Mouse (Mus musculus): Measurements from ENCODE around the gene Col23a1. TPM values are rescaled to one million over a fixed set of nuclear protein-coding genes. Genes with fewer than 3 reads are reported as not detected.

The Col23a1 gene
- total and polyA plus RNA-seq, 3 experiments: 0.01 to 0.55 TPM; not detected in 1

DNA sequence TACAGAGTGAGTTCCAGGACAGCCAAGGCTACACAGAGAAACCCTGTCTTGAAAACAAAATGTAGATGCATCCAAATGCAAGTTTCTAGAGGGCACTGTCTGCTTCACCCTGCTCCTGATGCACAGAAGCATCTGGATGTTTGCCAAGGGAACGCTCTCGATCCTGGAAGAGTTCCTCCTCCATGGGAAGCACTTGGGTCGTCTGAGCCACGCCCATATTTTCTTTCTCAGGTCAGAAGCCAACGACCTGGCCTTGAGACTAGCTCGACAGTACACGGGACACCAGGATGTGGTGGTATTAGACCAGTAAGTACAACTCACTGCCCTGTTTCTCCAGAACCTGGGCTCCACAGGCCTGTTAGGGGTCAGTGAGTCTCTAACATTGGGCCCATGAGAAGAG, 301.4 kb downstream of the Col23a1 start:
- Histone ChIP-seq H3K4me1 (ENCODE audit: insufficient read depth, low read depth, low read length) (peaks cover 66% of the 10 kb centered on the region), H3K27me3 (ENCODE audit: insufficient read depth, low read length) (no peaks in the 10 kb centered on the region), H3K36me3 (replicated peaks) (peaks cover 98% of the 10 kb centered on the region), H3K9me3 (replicated peaks) (no peaks in the 10 kb centered on the region), H3K4me3 (ENCODE audit: low read depth, low read length) (no peak overlapping the region)
- DNase-seq (ENCODE audit: low spot score) (no peak), ATAC-seq (ENCODE audit: extremely low read depth, insufficient number of reproducible peaks, low FRiP score, poor library complexity, severe bottlenecking) (no peak)
- TF ChIP-seq TAL1 (conservative IDR thresholded peaks at IDR 0.05; ENCODE audit: low read depth, low read length) (no peak), CTCF (IDR thresholded peaks at IDR 0.05; ENCODE audit: low read depth, low read length) (no peak), GATA1 (IDR thresholded peaks at IDR 0.05; ENCODE audit: borderline replicate concordance, low read length) (no peak), GATA2 (IDR thresholded peaks at IDR 0.05; ENCODE audit: borderline replicate concordance, low read depth, low read length) (no peak), POLR2AphosphoS5 (IDR thresholded peaks at IDR 0.05; ENCODE audit: insufficient replicate concordance, low read depth, low read length) (no peak)

DNA sequence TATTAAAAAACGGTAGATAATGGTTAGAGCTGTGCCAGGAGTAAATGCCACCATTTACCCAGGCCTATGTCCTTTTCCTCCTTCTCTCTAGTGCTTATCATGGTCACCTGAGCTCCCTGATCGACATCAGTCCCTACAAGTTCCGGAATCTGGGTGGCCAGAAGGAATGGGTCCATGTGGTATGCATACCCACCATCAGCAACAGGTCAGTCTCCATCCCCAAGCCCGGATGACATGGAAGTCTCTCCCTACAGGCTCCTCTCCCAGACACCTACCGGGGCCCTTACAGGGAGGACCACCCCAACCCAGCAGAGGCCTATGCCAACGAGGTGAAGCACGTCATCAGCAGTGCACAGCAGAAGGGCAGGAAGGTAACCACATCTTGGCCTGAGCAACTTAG, 302.2 kb downstream of the Col23a1 start:
- DNase-seq (ENCODE audit: low spot score) (no peak), ATAC-seq (ENCODE audit: extremely low read depth, insufficient number of reproducible peaks, low FRiP score, poor library complexity, severe bottlenecking) (no peak)
- no peaks in the 10 kb centered on the region for H3K9me3 ChIP-seq (replicated peaks)
- no peaks in the 10 kb centered on the region for H3K27me3 ChIP-seq (ENCODE audit: insufficient read depth, low read length)
- H3K4me3 ChIP-seq (ENCODE audit: low read depth, low read length): no peak overlapping the region
- no peak for TF ChIP-seq TAL1 (conservative IDR thresholded peaks at IDR 0.05; ENCODE audit: low read depth, low read length)
- no peak for TF ChIP-seq CTCF (IDR thresholded peaks at IDR 0.05; ENCODE audit: low read depth, low read length)
- TF ChIP-seq GATA2 (IDR thresholded peaks at IDR 0.05; ENCODE audit: borderline replicate concordance, low read depth, low read length): no peak
- TF ChIP-seq POLR2AphosphoS5 (IDR thresholded peaks at IDR 0.05; ENCODE audit: insufficient replicate concordance, low read depth, low read length): 0 out of 2 replicates have a peak, but pooled peaks have one; percentile 69
- no peak for TF ChIP-seq GATA1 (IDR thresholded peaks at IDR 0.05; ENCODE audit: borderline replicate concordance, low read length)
- H3K4me1 ChIP-seq (ENCODE audit: insufficient read depth, low read depth, low read length): peaks cover 62% of the 10 kb centered on the region
- H3K36me3 ChIP-seq (replicated peaks): peaks cover 97% of the 10 kb centered on the region

DNA sequence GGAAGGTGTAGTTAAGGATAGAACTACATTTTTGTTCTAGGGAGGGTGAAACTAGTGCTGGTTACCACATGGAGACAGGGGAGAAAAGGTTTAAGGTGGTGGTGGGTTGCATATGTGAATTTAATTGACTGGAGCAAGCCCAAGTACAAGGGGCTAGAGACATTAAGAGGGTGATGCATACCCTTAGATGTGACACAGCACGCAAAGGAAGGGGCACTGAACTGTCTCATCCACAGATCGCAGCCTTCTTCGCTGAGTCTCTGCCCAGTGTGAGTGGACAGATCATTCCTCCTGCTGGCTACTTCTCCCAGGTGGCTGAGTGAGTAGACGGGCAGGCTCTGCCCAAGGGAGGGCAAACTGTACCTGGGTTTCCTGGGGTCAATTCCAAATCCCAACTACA, 303.6 kb downstream of the Col23a1 start:
- Histone ChIP-seq H3K4me3 (ENCODE audit: low read depth, low read length) (no peak overlapping the region), H3K27me3 (ENCODE audit: insufficient read depth, low read length) (no peaks in the 10 kb centered on the region), H3K4me1 (ENCODE audit: insufficient read depth, low read depth, low read length) (peaks cover 59% of the 10 kb centered on the region), H3K9me3 (replicated peaks) (no peaks in the 10 kb centered on the region), H3K36me3 (replicated peaks) (peaks cover 97% of the 10 kb centered on the region)
- ATAC-seq (ENCODE audit: extremely low read depth, insufficient number of reproducible peaks, low FRiP score, poor library complexity, severe bottlenecking): no peak
- DNase-seq (ENCODE audit: low spot score): no peak
- TF ChIP-seq GATA1 (IDR thresholded peaks at IDR 0.05; ENCODE audit: borderline replicate concordance, low read length) (no peak), POLR2AphosphoS5 (IDR thresholded peaks at IDR 0.05; ENCODE audit: insufficient replicate concordance, low read depth, low read length) (peak; percentile 72; the same call in 1 of the 2 replicates)

DNA sequence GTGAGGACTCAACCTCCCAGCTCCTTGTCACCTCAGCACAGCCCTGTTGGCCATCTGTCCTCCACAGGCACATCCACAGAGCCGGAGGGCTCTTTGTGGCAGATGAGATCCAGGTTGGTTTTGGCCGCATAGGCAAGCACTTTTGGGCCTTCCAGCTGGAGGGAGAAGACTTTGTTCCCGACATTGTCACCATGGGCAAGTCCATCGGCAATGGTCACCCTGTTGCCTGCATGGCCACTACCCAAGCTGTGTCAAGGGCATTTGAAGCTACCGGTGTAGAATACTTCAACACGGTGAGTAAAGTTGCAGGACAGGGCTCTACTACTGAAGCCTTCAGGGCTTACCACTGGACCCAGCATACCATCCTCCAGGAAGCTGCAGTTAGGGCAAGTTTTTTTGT, 304.1 kb downstream of the Col23a1 start:
- Histone ChIP-seq H3K27me3 (ENCODE audit: insufficient read depth, low read length) (no peaks in the 10 kb centered on the region), H3K36me3 (replicated peaks) (peaks cover 98% of the 10 kb centered on the region), H3K9me3 (replicated peaks) (no peaks in the 10 kb centered on the region), H3K4me1 (ENCODE audit: insufficient read depth, low read depth, low read length) (peaks cover 63% of the 10 kb centered on the region), H3K4me3 (ENCODE audit: low read depth, low read length) (no peak overlapping the region)
- no peak for ATAC-seq (ENCODE audit: extremely low read depth, insufficient number of reproducible peaks, low FRiP score, poor library complexity, severe bottlenecking)
- TF ChIP-seq GATA2 (IDR thresholded peaks at IDR 0.05; ENCODE audit: borderline replicate concordance, low read depth, low read length) (no peak), POLR2AphosphoS5 (IDR thresholded peaks at IDR 0.05; ENCODE audit: insufficient replicate concordance, low read depth, low read length) (peak; percentile 73; the same call in 1 of the 2 replicates)
- no peak for DNase-seq (ENCODE audit: low spot score)

DNA sequence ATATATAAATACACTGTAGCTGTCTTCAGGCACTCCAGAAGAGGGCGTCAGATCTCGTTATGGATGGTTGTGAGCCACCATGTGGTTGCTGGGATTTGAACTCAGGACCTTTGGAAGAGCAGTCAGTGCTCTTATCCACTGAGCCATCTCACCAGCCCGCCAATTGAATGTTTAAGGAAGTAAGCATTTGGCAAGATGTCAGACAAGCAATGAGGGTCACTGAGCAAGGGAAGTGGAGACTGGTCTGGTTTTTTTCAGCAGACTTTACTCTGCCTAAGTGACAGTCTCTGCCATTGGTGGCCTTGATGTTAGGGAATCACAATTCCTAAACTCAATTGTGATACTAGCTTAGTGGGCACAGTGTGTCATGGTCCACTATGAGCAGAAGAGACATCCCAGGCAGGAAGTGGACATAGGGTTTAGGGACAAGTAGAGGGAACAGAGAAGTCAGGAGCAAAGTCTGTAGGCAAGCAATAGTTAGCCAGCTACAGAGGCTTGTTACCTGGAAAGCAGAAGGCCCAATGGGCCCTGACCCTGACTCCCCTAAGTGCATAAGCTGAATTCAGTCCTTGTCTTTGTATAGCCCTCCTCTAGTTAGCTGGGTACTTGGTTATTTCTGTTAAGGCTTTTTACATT, 305.1 kb downstream of the Col23a1 start:
- TF ChIP-seq TAL1 (conservative IDR thresholded peaks at IDR 0.05; ENCODE audit: low read depth, low read length) (no peak), POLR2AphosphoS5 (IDR thresholded peaks at IDR 0.05; ENCODE audit: insufficient replicate concordance, low read depth, low read length) (peak; percentile 71; the same call in 1 of the 2 replicates)
- Histone ChIP-seq H3K4me1 (ENCODE audit: insufficient read depth, low read depth, low read length) (peaks cover 60% of the 10 kb centered on the region), H3K36me3 (replicated peaks) (peaks cover 98% of the 10 kb centered on the region), H3K4me3 (ENCODE audit: low read depth, low read length) (no peak overlapping the region), H3K9me3 (replicated peaks) (no peaks in the 10 kb centered on the region), H3K27me3 (ENCODE audit: insufficient read depth, low read length) (no peaks in the 10 kb centered on the region)
- DNase-seq (ENCODE audit: low spot score): no peak
- no peak; the same call in 1 of the 2 replicates for ATAC-seq (ENCODE audit: extremely low read depth, insufficient number of reproducible peaks, low FRiP score, poor library complexity, severe bottlenecking)

DNA sequence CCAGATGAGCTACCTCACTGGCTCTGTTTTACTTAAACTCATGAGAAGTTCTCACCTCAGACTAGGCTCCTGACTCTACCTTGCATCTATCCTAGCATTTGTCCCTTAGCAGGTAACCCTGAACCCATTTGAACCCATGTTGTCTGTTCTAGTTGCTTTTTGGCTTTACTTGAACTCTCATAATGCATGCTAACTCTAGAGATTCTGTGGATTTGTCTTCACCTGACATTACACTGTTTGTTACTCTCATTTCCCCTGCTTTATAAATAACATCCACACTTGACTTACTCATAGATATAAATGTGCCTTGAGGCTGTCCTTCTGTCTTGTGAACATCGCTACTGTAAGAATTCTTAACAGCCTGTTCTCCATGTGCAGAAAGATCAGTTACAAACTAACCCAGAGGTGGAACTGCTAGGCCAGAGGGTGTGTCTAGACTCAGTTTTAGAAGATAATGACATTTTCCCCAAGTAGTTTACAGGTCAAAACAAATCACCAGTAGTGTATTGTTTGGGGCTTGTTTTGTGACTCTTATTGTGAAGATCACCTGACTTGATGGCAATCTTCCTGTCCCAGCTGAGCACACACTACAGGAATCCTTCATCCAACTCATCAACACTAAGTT, 305.9 kb downstream of the Col23a1 start:
- ATAC-seq (ENCODE audit: extremely low read depth, insufficient number of reproducible peaks, low FRiP score, poor library complexity, severe bottlenecking) (no peak), DNase-seq (ENCODE audit: low spot score) (no peak)
- Histone ChIP-seq H3K9me3 (replicated peaks) (no peaks in the 10 kb centered on the region), H3K4me1 (ENCODE audit: insufficient read depth, low read depth, low read length) (peaks cover 62% of the 10 kb centered on the region), H3K4me3 (ENCODE audit: low read depth, low read length) (no peak overlapping the region), H3K36me3 (replicated peaks) (peaks cover 98% of the 10 kb centered on the region), H3K27me3 (ENCODE audit: insufficient read depth, low read length) (no peaks in the 10 kb centered on the region)
- TF ChIP-seq GATA1 (IDR thresholded peaks at IDR 0.05; ENCODE audit: borderline replicate concordance, low read length) (no peak), GATA2 (IDR thresholded peaks at IDR 0.05; ENCODE audit: borderline replicate concordance, low read depth, low read length) (no peak), CTCF (IDR thresholded peaks at IDR 0.05; ENCODE audit: low read depth, low read length) (no peak), POLR2AphosphoS5 (IDR thresholded peaks at IDR 0.05; ENCODE audit: insufficient replicate concordance, low read depth, low read length) (no peak), TAL1 (conservative IDR thresholded peaks at IDR 0.05; ENCODE audit: low read depth, low read length) (no peak)
